ENCODE assay signal across 9 mouse cellular contexts in genomic region chr7:118295275-118295674, GRCm38 (mm10). TPM values are rescaled to one million over a fixed set of nuclear protein-coding genes. Genes with fewer than 3 reads are reported as not detected.
DNase-seq lines count a peak whose midpoint lies in the region; ATAC-seq and TF ChIP-seq lines count a peak whose summit lies in the region.
"Had no signal": no experiment of that assay in that cellular context is flagged by ENCODE, and none has a peak within 500 bp of the region (broad histone marks: within the 10 kb centered on the region; RNA-seq: fewer than 3 reads in every experiment).

No protein-coding gene starts in this region.

- peak; percentile 47 for TF ChIP-seq CTCF in kidney, postnatal 0 days (IDR thresholded peaks at IDR 0.05; ENCODE audit: low read depth)
- peak; percentile 32 to 45; a peak in 3 of 4 replicates for TF ChIP-seq CTCF in CH12.LX (conservative IDR thresholded peaks at IDR 0.05 in 1 of 2, IDR thresholded peaks at IDR 0.05 in 1 of 2; ENCODE audit: low read depth in 2 of 2, low read length in 2 of 2)

- TF ChIP-seq EP300 in CH12.LX (IDR thresholded peaks at IDR 0.05; ENCODE audit: low read length): no peak

- no peak overlapping the region for H3K9ac ChIP-seq in kidney, postnatal 0 days (ENCODE audit: low read depth, low read length)
- no peak overlapping the region for H3K9ac ChIP-seq in kidney, embryonic 15.5 days
- H3K9ac ChIP-seq in CH12.LX (ENCODE audit: insufficient read depth, low read depth): no peak overlapping the region
- H3K9ac ChIP-seq: stomach, embryonic 15.5 days had no signal

- no peaks in the 10 kb centered on the region for H3K79me2 ChIP-seq in CH12.LX (replicated peaks; ENCODE audit: control insufficient read depth, extremely low read depth, insufficient read depth, poor library complexity, severe bottlenecking)

- H3K4me3 ChIP-seq in kidney, postnatal 0 days (replicated peaks; ENCODE audit: low read depth, low read length): no peak overlapping the region
- no peak overlapping the region for H3K4me3 ChIP-seq in kidney, embryonic 15.5 days (replicated peaks)
- H3K4me3 ChIP-seq in CH12.LX (replicated peaks in 1 of 3; ENCODE audit: low read depth in 2 of 3, low read length in 2 of 3, poor library complexity in 1 of 3): no peak overlapping the region
- H3K4me3 ChIP-seq: stomach, embryonic 15.5 days had no signal

- no peaks in the 10 kb centered on the region for H3K36me3 ChIP-seq in kidney, postnatal 0 days (ENCODE audit: insufficient read depth, low read length)
- no peaks in the 10 kb centered on the region for H3K36me3 ChIP-seq in kidney, embryonic 15.5 days
- H3K36me3 ChIP-seq in CH12.LX (replicated peaks in 1 of 2; ENCODE audit: control insufficient read depth in 1 of 2, insufficient read depth in 1 of 2, low read length in 1 of 2): no peaks in the 10 kb centered on the region
- H3K36me3 ChIP-seq: stomach, embryonic 15.5 days had no signal

- no peak overlapping the region for H3K4me2 ChIP-seq in kidney, postnatal 0 days (ENCODE audit: low read length)
- no peak overlapping the region for H3K4me2 ChIP-seq in kidney, embryonic 15.5 days
- no peak overlapping the region for H3K4me2 ChIP-seq in CH12.LX (ENCODE audit: insufficient read depth, low read depth, poor library complexity, severe bottlenecking)
- H3K4me2 ChIP-seq: stomach, embryonic 15.5 days had no signal

- dilution Hi-C loops in CH12.LX (cut with MboI; ENCODE audit: extremely low pct_ligation_motif_present, extremely low pct_unique_long_range_greater_than_20kb, low sequenced_read_pairs): no loop called here

- no peak for DNase-seq in kidney, postnatal 0 days (ENCODE audit: low spot score)
- DNase-seq in CH12.LX (ENCODE audit: extremely low read depth) (no peak), ZHBTc4 (ENCODE audit: low read depth, low spot score) (peak; percentile 66)
- DNase-seq in naive thymus-derived CD4-positive, alpha-beta T cell, adult 2 months (ENCODE audit: low read depth): peak; percentile 67
- DNase-seq in urinary bladder, postnatal 14 days (ENCODE audit: low spot score): no peak
- no peak for DNase-seq in frontal cortex, postnatal 36 days (ENCODE audit: low spot score in 2 of 2)
- no peak for DNase-seq in heart, adult 8-10 months (ENCODE audit: low spot score)

- ATAC-seq in kidney, postnatal 0 days (replicated peaks; ENCODE audit: low FRiP score, low read depth): no peak
- ATAC-seq in kidney, embryonic 15.5 days (replicated peaks; ENCODE audit: low FRiP score): no peak

- no peaks in the 10 kb centered on the region for H3K9me3 ChIP-seq in kidney, postnatal 0 days (replicated peaks; ENCODE audit: low read length)
- H3K9me3 ChIP-seq in kidney, embryonic 15.5 days (replicated peaks): no peaks in the 10 kb centered on the region; the same call in 1 of the 2 replicates
- H3K9me3 ChIP-seq in CH12.LX (replicated peaks; ENCODE audit: low read length): peaks cover 16% of the 10 kb centered on the region
- H3K9me3 ChIP-seq: stomach, embryonic 15.5 days had no signal

- TF ChIP-seq POLR2A in CH12.LX (IDR thresholded peaks at IDR 0.05; ENCODE audit: low read depth, low read length): no peak

- in situ Hi-C loops in CH12.LX (cut with MboI; ENCODE audit: low pct_ligation_motif_present, low pct_unique_long_range_greater_than_20kb, low sequenced_read_pairs): loop anchor here (10.0 kb wide), 1 partner anchor 170 kb away; the partner anchor contains the start of gene Arl6ip1

- no peak overlapping the region for H3K27ac ChIP-seq in kidney, postnatal 0 days
- H3K27ac ChIP-seq in kidney, embryonic 15.5 days: no peak overlapping the region
- no peak overlapping the region for H3K27ac ChIP-seq in CH12.LX (ENCODE audit: insufficient read depth, low read depth)
- H3K27ac ChIP-seq: stomach, embryonic 15.5 days had no signal

- TF ChIP-seq RAD21 in CH12.LX (IDR thresholded peaks at IDR 0.05; ENCODE audit: low read depth, low read length): peak; percentile 44

- 80% methylated on average over 11 of the region's 11 CpGs for WGBS in kidney, postnatal 0 days
- WGBS in kidney, embryonic 15.5 days: 84% methylated on average over 11 of the region's 11 CpGs

- H3K27me3 ChIP-seq in kidney, postnatal 0 days (ENCODE audit: insufficient read depth, low read length): no peaks in the 10 kb centered on the region
- H3K27me3 ChIP-seq in kidney, embryonic 15.5 days: no peaks in the 10 kb centered on the region
- H3K27me3 ChIP-seq in CH12.LX (replicated peaks): no peaks in the 10 kb centered on the region
- H3K27me3 ChIP-seq: stomach, embryonic 15.5 days had no signal

- H3K4me1 ChIP-seq in kidney, postnatal 0 days (replicated peaks; ENCODE audit: insufficient read depth, low read length): no peaks in the 10 kb centered on the region
- no peaks in the 10 kb centered on the region for H3K4me1 ChIP-seq in kidney, embryonic 15.5 days
- H3K4me1 ChIP-seq in CH12.LX (ENCODE audit: control insufficient read depth in 1 of 2, insufficient read depth in 2 of 2): peaks cover 5 to 15% of the 10 kb centered on the region in 2 experiments; a peak in 3 of 4 replicates
- H3K4me1 ChIP-seq: stomach, embryonic 15.5 days had no signal

TF ChIP-seq in CH12.LX, 34 proteins besides CTCF, POLR2A, EP300 and RAD21:
- no peak for TF ChIP-seq NRF1 (IDR thresholded peaks at IDR 0.05; ENCODE audit: low read depth, low read length)
- peak; percentile 51 for TF ChIP-seq SMC3 (IDR thresholded peaks at IDR 0.05; ENCODE audit: low read depth, low read length)
TF ChIP-seq in CH12.LX: peak in this region for 1.

RNA-seq across cellular contexts. Expression of gene Smg1, which starts 51.8 kb away (rescaled TPM):
- polyA plus RNA-seq in kidney, postnatal 0 days (2015; fragmentation: Nextera tagmentation; extraction: Ambion mirVana): 10.7 and 11.3 TPM in 2 replicates
- 17.3 and 19.0 TPM in 2 replicates for polyA plus RNA-seq in kidney, embryonic 15.5 days (2015; fragmentation: Nextera tagmentation; extraction: Ambion mirVana)
- total RNA-seq in CH12.LX (2012; rRNA removed): 28.0 and 29.2 TPM in 2 replicates
- total RNA-seq in CH12.LX (2014; rRNA removed): 16.1 and 17.7 TPM in 2 replicates
- 33.2 and 35.0 TPM in 2 replicates for polyA plus RNA-seq in CH12.LX (2012; ENCODE audit: insufficient read length, low read depth)
- 10 to 100 TPM; 28.8 to 35.6 (median 30.2) TPM for total RNA-seq in heart, adult 8-10 months (2022)

Comparison
In these comparisons a context has a peak if more than half of its experiments do, and no peak if none do; other contexts are left out.
1. DNase-seq: peak in ZHBTc4 (single experiment) and naive thymus-derived CD4-positive, alpha-beta T cell, adult 2 months (single experiment); none in kidney, postnatal 0 days (single experiment), CH12.LX (single experiment), urinary bladder, postnatal 14 days (single experiment), frontal cortex, postnatal 36 days (0 of 2) and heart, adult 8-10 months (single experiment).